Mouse (Mus musculus): ENCODE data around the gene Trip6. TPM values are rescaled to one million over a fixed set of nuclear protein-coding genes. Genes with fewer than 3 reads are reported as not detected.

Gene Trip6
- total and polyA plus RNA-seq, 3 experiments: 0.86 to 3.9 (median 1.8) TPM

DNA sequence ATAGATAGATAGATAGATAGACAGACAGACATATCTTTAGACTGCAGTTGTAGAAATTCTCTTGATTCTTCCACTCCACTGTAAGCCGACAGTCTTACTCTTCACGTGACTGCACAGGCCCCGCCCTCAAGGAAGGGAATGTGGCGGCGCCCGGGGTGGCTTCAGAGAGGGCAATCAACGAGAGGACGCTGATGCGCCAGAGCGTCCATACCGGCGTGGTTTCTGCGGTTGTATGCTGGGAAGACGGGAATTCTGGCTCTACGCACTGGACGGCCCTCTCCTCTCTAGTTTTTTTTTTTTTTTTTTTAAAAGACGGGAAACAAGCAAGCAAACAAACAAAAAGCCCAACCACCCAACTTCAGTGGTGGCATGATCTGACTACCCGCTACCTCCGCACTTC, 24.1 kb upstream of the Trip6 start:
- no peak for TF ChIP-seq MAZ (IDR thresholded peaks at IDR 0.05; ENCODE audit: low read depth, low read length)
- no peak for TF ChIP-seq IRF4 (IDR thresholded peaks at IDR 0.05; ENCODE audit: low read depth, low read length)
- in situ Hi-C loops (cut with MboI; ENCODE audit: low pct_ligation_motif_present, low pct_unique_long_range_greater_than_20kb, low sequenced_read_pairs): loop anchor here (10.0 kb wide), 1 partner anchor 147 kb away; no protein-coding TSS in a partner anchor

DNA sequence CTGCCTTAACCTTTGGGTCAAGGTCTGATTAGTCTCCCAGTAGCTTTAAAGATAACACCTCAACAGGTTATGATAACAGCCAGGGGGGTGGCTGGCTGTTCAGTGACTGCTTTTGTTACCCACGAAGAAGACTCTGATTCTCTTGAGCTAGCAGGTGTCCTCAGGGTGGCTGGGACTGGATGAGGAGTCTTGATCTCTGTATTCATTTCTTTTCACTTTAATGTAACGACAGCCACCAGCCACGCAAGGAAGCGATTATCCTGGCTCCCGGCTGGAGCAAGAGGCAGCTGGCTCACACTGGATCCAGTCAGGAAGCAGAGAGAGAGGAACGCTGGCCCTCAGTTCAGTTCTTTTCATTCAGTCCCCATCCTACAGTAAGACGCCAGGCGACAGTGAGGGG, 23.0 kb upstream of the Trip6 start:
- Histone ChIP-seq H3K4me3 (replicated peaks in 1 of 3; ENCODE audit: low read depth in 2 of 3, low read length in 2 of 3, poor library complexity in 1 of 3) (no peak overlapping the region), H3K4me2 (ENCODE audit: insufficient read depth, low read depth, poor library complexity, severe bottlenecking) (no peak overlapping the region), H3K9me3 (replicated peaks; ENCODE audit: low read length) (no peaks in the 10 kb centered on the region), H3K36me3 (replicated peaks in 1 of 2; ENCODE audit: control insufficient read depth in 1 of 2, insufficient read depth in 1 of 2, low read length in 1 of 2) (no peaks in the 10 kb centered on the region), H3K9ac (ENCODE audit: insufficient read depth, low read depth) (no peak overlapping the region), H3K27ac (ENCODE audit: insufficient read depth, low read depth) (no peak overlapping the region), H3K4me1 (ENCODE audit: control insufficient read depth in 1 of 2, insufficient read depth in 2 of 2) (peaks cover 2 to 12% of the 10 kb centered on the region in 2 experiments), H3K27me3 (replicated peaks) (peaks cover 42% of the 10 kb centered on the region), H3K79me2 (replicated peaks; ENCODE audit: control insufficient read depth, extremely low read depth, insufficient read depth, poor library complexity, severe bottlenecking) (no peaks in the 10 kb centered on the region)
- in situ Hi-C loops (cut with MboI; ENCODE audit: low pct_ligation_motif_present, low pct_unique_long_range_greater_than_20kb, low sequenced_read_pairs) (loop anchor here (10.0 kb wide), 1 partner anchor 148 kb away; no protein-coding TSS in a partner anchor), dilution Hi-C loops (cut with MboI; ENCODE audit: extremely low pct_ligation_motif_present, extremely low pct_unique_long_range_greater_than_20kb, low sequenced_read_pairs) (no loop called here)
- TF ChIP-seq MEF2A (IDR thresholded peaks at IDR 0.05; ENCODE audit: borderline replicate concordance, low read depth, low read length) (no peak), CHD1 (IDR thresholded peaks at IDR 0.05; ENCODE audit: low read depth, low read length) (no peak), ELF1 (IDR thresholded peaks at IDR 0.05; ENCODE audit: low read depth, low read length) (no peak), ZC3H11A (IDR thresholded peaks at IDR 0.05; ENCODE audit: low read depth, low read length) (no peak), EP300 (IDR thresholded peaks at IDR 0.05; ENCODE audit: low read length) (no peak), USF1 (IDR thresholded peaks at IDR 0.05; ENCODE audit: low read depth, low read length) (no peak), MAZ (IDR thresholded peaks at IDR 0.05; ENCODE audit: low read depth, low read length) (no peak), IRF4 (IDR thresholded peaks at IDR 0.05; ENCODE audit: low read depth, low read length) (no peak), UBTF (IDR thresholded peaks at IDR 0.05; ENCODE audit: low read depth, low read length) (no peak), ZNF384 (IDR thresholded peaks at IDR 0.05; ENCODE audit: low read depth, low read length) (no peak), CHD2 (IDR thresholded peaks at IDR 0.05; ENCODE audit: low read length) (no peak), JUN (IDR thresholded peaks at IDR 0.05; ENCODE audit: insufficient read depth, low read depth, low read length) (no peak), MYC (IDR thresholded peaks at IDR 0.05; ENCODE audit: low read depth, low read length) (no peak), TCF12 (IDR thresholded peaks at IDR 0.05; ENCODE audit: low read depth, low read length) (no peak), NELFE (IDR thresholded peaks at IDR 0.05; ENCODE audit: low read depth, low read length) (no peak), POLR2AphosphoS2 (IDR thresholded peaks at IDR 0.05; ENCODE audit: low read depth, low read length) (no peak)
- DNase-seq (ENCODE audit: extremely low read depth): no peak

More for the DNA sequence above, 24.1 kb upstream of the Trip6 start:
- H3K4me2 ChIP-seq (ENCODE audit: insufficient read depth, low read depth, poor library complexity, severe bottlenecking): no peak overlapping the region
- peaks cover 0 to 4% of the 10 kb centered on the region in 2 experiments; a peak in 2 of 4 replicates for H3K4me1 ChIP-seq (ENCODE audit: control insufficient read depth in 1 of 2, insufficient read depth in 2 of 2)
- H3K4me3 ChIP-seq (replicated peaks in 1 of 3; ENCODE audit: low read depth in 2 of 3, low read length in 2 of 3, poor library complexity in 1 of 3): no peak overlapping the region
- dilution Hi-C loops (cut with MboI; ENCODE audit: extremely low pct_ligation_motif_present, extremely low pct_unique_long_range_greater_than_20kb, low sequenced_read_pairs): no loop called here
- H3K36me3 ChIP-seq (replicated peaks in 1 of 2; ENCODE audit: control insufficient read depth in 1 of 2, insufficient read depth in 1 of 2, low read length in 1 of 2): no peaks in the 10 kb centered on the region
- H3K27me3 ChIP-seq (replicated peaks): peaks cover 42% of the 10 kb centered on the region
- H3K9ac ChIP-seq (ENCODE audit: insufficient read depth, low read depth): no peak overlapping the region
- H3K27ac ChIP-seq (ENCODE audit: insufficient read depth, low read depth): no peak overlapping the region
- DNase-seq (ENCODE audit: extremely low read depth): no peak
- no peaks in the 10 kb centered on the region for H3K79me2 ChIP-seq (replicated peaks; ENCODE audit: control insufficient read depth, extremely low read depth, insufficient read depth, poor library complexity, severe bottlenecking)
- H3K9me3 ChIP-seq (replicated peaks; ENCODE audit: low read length): no peaks in the 10 kb centered on the region
